Mouse (Mus musculus) lung, postnatal 14 days (tissue): Measurements from ENCODE around the gene Actr1a.

Experiments
- DNase-seq: peaks from one replicate; pipeline ENCODE4 v3.0.0; 2021

Actr1a gene

GRCm38 (mm10) chr19:46399372-46399771 lies 3.8 kb upstream of the Actr1a start:
- no peak for DNase-seq

GRCm38 (mm10) chr19:46398401-46398800 lies 2.9 kb upstream of the Actr1a start:
- no peak for DNase-seq

- no peak for DNase-seq
Observed at GRCm38 (mm10) chr19:46397436-46398001, 2.0 kb upstream of the Actr1a start.

- peak; percentile 99 for DNase-seq
Observed at GRCm38 (mm10) chr19:46396686-46397435, 1.3 kb upstream of the Actr1a start, which contains the start of gene Sufu. TSS of gene Sufu (plus strand) at chr19:46396896.

- no peak for DNase-seq
Observed at GRCm38 (mm10) chr19:46396109-46396508, 561 bp upstream of the Actr1a start.

- DNase-seq: no peak
Observed at GRCm38 (mm10) chr19:46394712-46395108, 838 bp downstream of the Actr1a start.

GRCm38 (mm10) chr19:46392018-46392417 lies 3.5 kb downstream of the Actr1a start:
- peak; percentile 64 for DNase-seq

- DNase-seq: peak; percentile 34
Observed at GRCm38 (mm10) chr19:46389872-46390271, 5.7 kb downstream of the Actr1a start.

- DNase-seq: no peak
Observed at GRCm38 (mm10) chr19:46382275-46382674, 13.3 kb downstream of the Actr1a start.

GRCm38 (mm10) chr19:46375891-46376290 lies 19.7 kb downstream of the Actr1a start:
- DNase-seq: no peak

- DNase-seq: peak; percentile 41
Observed at GRCm38 (mm10) chr19:46375489-46375888, 20.1 kb downstream of the Actr1a start.

- no peak for DNase-seq
Observed at GRCm38 (mm10) chr19:46374477-46375088, 21.0 kb downstream of the Actr1a start.

GRCm38 (mm10) chr19:46369204-46369603 lies 26.3 kb downstream of the Actr1a start:
- DNase-seq: peak; percentile 77

GRCm38 (mm10) chr19:46367798-46368590 lies 27.6 kb downstream of the Actr1a start:
- no peak for DNase-seq

GRCm38 (mm10) chr19:46363294-46364009 lies 32.1 kb downstream of the Actr1a start:
- DNase-seq: no peak

- no peak for DNase-seq
Observed at GRCm38 (mm10) chr19:46362104-46362503, 33.4 kb downstream of the Actr1a start.

- DNase-seq: no peak
Observed at GRCm38 (mm10) chr19:46358381-46358780, 37.2 kb downstream of the Actr1a start.

- peak; percentile 58 for DNase-seq
Observed at GRCm38 (mm10) chr19:46357344-46358280, 37.9 kb downstream of the Actr1a start.

GRCm38 (mm10) chr19:46356701-46357138 lies 38.8 kb downstream of the Actr1a start:
- peak; percentile 90 for DNase-seq

- DNase-seq: peak; percentile 62
Observed at GRCm38 (mm10) chr19:46350168-46350932, 45.2 kb downstream of the Actr1a start, which contains the start of gene 2310034G01Rik. TSS of gene 2310034G01Rik (minus strand) at chr19:46350302.
